Mouse (Mus musculus): ENCODE results near the gene Lamc2.
A peak's percentile ranks its signal among the peaks of the same experiment; 100 is the strongest.

The Lamc2 gene

GRCm38 (mm10) chr1:153185828-153186803 is at the start of gene Lamc2:
Lamc2 (minus strand) TSS chr1:153186447.
- peak; percentile 85 for DNase-seq

GRCm38 (mm10) chr1:153235576-153235975 is 49.3 kb upstream of the Lamc2 start:
- no peak for DNase-seq

- no peak for DNase-seq
Measured at GRCm38 (mm10) chr1:153231681-153232080, 45.4 kb upstream of the Lamc2 start.

GRCm38 (mm10) chr1:153227916-153228315 is 41.7 kb upstream of the Lamc2 start:
- DNase-seq: peak; percentile 72

DNA sequence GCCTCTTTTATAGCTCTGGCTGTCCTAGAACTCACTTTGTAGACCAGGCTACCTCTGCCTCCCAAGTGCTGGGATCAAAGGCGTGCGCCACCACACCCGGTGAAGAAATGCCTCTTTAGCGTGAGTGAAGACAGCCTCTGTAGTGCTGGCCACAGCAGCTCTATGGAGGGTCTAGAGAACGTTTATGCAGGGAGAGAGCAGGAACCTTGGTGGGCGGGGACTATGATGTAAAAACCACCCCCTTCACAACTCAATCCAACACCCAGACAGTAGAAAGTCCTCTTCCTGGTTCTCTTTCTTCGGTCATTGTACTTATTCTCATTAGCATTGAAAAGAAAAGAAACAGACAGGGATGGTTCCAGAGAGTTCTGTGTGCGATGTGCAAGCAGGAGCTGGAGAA is 40.8 kb upstream of the Lamc2 start:
- DNase-seq: peak; percentile 78

DNA sequence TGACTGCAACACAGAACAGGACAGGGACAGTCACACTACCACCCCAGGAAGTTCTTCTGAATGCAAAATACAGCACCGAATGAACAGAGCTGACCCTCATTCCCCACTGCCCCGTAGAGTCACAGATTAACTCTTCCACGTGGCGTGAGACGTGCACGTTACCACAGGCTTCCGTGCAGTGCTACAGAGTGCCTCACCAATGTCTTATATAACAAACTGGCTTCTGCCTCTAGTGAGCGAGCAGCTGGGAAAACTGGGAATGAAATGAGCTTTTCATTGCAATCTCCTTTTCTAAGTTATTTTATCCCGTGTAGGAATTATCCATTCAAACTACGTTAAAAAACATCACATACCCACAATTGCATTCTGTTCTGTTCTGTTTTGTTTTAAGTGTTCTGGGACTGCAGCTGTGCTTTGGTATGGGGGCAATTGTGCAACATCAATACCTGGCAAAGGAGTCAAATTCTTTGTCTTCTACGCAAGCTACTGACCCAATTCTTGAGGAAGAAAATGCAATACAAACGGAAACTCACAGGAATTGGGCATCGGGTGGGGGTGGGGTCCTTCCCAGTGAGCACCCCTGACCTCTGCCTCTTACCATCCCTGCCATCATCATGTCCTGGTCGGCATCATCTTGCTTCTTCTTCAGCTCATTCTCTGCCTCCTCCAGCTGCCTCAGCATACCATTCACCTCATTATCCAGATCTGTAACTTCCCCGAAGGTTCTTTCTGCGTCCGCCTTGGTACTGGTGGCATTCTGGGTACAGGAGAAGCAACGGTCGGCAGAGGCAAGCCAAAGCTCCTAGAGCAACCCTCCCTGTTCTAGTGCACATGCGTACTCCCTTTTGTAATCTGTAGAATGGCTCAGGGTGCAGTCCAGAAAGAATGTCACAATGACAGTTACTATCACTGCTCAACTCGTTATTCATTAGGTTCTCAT is 39.8 kb upstream of the Lamc2 start:
- DNase-seq: peak; percentile 96

- peak; percentile 96 for DNase-seq
Measured at GRCm38 (mm10) chr1:153224331-153224730, 38.1 kb upstream of the Lamc2 start.

DNA sequence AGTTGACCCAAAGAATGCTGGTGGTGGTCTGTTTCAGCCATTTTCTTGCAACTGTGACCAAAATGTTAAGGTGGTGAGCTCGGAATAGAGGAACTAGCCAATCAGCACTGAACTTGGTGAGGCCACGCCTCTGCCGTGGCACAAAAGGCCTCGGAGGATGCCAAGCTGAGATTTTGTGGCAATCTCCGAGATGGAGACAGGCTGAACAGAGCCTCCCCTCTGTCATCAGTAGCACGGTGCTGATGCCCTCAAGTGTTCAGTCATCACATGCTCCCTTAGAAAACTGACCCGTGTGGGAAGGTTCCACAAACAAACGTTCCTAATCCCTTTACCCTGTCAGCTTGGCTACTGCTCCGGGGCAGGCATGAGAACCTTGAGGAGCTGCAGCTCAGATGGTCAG is 33.1 kb upstream of the Lamc2 start:
- no peak for DNase-seq

DNA sequence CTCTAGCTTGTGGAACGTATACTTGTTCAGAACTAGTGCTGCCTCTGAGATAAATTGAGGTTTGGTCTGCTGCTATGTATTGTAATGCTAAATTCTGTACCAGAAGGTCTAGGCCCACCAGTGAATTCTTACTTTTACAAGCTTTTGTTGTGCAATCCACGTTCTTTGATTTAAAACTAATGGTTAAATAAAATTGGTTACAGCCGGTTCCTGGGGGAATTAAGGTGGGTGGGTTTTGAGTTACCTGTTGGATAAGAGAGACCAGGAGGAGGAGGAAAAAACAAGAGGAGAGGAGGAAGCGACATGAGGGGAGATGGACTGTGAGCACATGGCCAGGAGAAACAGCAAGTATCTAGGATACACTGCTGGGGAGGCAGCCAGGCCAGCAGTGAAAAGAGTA is 30.3 kb upstream of the Lamc2 start:
- no peak for DNase-seq

DNA sequence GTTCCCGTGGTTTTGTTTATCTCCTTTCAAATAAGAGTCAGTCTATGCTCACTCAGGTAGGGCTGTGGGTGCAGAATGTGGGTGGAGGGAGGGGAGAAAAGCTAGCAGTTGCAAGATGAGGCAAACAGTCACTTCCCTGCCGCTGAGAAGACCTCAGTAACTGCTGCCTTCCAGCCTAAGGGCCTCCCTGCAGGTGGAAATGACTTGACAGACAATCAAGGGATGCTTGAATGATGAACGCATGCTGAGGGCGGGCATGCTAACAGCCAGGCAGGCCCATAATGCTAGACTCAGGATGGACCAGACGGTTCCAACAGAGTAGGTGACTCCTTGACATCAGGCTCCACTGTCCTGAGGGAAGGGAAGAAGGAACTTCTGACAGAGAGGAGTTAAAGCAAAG is 29.4 kb upstream of the Lamc2 start:
- no peak for DNase-seq

DNA sequence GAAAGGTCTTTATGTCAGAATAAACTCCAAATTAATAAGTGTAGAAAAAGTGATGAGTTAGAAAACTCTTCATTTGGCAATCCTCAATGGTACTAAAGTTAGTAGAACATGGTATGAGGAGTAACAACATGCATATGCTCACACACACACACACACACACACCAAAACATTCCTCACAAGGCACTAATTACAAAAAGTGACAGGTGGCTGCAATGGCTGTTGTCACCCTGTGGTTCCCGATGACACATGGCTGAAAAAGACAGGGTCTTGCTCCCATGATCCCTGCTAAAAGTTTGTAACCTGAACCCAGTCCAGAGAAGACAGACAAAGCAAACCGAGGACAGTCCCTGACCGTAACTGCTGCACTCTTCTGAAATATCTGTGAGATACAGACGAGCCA is 24.7 kb upstream of the Lamc2 start:
- no peak for DNase-seq

DNA sequence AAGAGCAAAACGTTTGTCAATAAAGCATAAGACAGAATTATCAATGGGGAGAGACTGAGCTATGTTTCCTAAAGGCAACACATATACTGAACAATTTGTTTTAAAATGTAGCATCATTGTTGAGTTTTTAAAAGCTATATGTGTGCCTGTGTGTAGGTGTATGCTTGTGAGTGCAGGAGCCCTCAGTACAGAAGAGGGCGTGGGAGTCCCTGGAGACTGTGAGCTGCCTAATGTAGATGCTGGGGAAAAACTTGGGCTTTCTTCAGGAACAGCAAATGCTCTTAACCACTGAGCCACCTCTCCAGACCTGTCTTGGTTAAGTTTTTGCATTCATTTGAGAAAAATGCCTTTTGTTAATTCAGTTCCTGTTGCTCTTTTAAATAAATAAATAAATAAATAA is 24.0 kb upstream of the Lamc2 start:
- DNase-seq: no peak

GRCm38 (mm10) chr1:153202195-153202594 is 15.9 kb upstream of the Lamc2 start:
- peak; percentile 91 for DNase-seq

GRCm38 (mm10) chr1:153201448-153201847 is 15.2 kb upstream of the Lamc2 start:
- no peak for DNase-seq

- peak; percentile 80 for DNase-seq
Measured at GRCm38 (mm10) chr1:153197316-153197850, 11.1 kb upstream of the Lamc2 start.

DNA sequence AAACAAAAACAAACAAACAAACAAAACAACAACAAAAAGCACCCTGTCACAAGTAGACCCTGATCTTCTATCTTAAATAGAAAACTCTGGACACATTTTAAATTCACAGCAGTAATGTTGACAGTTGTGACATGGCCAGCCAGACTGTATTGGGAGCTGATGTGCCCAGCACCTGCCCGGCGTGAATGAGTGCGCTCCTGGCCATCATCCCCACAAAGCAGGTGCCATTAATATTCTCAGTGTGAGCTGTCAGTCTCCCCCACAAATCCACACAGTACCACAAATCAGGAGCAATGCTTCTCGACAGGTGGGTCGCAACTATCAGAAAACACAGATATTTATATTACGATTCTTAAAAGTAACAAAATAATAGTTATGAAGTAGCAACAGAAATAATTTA is 6.7 kb upstream of the Lamc2 start:
- peak; percentile 80 for DNase-seq

DNA sequence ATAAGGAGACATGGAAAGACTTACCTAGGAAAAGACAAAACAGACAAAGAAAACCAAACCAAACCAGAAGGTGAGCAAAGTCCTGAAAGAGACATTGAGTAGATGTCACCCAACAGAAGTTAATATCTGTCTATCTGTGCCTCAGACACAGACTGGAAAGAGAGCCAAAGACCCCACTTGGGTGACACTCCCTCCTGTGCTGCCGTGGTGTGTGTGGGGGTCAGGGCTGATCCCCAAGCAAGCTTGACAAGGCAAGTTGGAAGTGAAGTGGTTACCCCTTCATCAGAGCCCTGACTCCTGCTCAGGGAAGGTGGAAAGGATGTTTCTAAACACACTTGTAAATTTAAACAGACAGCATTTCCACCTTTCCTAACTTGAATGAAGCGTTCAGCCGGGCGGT is 6.1 kb upstream of the Lamc2 start:
- peak; percentile 51 for DNase-seq

DNA sequence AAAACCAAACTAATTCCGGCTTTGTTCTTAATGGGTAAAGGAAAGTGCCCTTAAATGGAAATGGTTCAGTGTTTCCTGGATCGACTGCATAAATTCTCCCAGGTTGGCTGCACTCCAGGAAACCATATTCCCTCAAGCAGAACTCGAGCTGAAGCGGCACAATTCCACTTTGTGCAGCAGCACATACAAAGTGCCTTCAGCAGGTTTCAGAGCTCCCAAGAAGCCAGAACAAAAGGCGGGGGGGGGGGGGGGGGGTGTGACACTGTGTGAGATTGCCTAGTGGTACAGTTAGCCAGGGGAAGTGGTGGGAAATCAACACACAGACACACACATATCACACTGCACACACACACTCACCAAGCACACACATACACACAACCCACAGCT is 5.7 kb upstream of the Lamc2 start:
- peak; percentile 85 for DNase-seq

DNA sequence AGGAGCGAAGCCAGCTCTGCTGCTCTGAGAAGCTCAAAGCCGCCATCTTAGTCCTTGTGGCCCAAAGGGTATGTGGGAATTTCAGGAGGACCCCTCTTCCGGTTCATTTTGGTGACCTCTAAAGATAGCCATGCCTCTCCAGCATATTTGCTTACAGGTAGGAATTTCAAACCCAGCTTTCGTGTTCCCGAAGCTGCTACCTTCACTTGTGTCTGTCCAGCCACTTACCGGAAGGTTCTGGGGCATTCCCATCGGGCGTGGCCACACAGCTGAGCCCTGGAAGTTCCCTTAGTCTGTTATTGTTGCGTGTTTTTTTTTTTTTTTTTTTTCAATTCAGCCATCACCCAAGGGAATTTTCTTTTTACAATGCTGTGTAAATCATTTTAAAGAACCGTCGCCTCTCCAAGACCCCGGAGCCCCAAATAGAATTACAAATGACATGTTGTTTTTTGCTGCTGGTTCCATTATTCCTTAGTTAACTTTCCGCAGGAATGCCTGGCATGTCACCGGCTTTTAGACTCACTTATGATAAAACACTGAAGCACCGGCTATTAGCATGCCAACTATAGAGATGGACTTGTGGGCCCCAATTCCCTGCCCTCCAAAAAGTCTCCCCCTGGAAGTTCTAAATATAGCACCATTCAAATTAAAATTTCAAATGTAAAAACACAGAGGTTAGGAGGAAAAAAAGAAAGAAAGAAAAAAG is 5.1 kb upstream of the Lamc2 start:
- peak; percentile 93 for DNase-seq

DNA sequence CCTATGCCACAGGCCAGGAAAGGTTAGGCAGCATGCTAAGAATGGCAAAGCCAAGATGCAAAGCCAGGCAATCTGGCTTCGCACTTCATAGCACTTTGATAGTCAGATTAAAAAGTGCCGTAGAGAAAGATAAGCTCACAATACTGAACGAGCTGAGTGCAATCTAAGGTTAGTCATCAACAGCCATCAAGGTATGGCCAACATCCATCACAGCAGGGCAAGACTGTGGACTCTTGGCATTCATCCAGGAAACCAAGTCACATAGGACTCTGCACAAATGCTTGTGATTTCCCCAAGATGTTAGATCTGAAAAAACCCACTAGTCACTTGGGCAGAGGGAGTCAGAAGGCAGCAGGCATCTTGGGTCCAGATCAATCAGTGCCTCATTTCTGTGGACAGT is 1.8 kb upstream of the Lamc2 start:
- DNase-seq: peak; percentile 84

- DNase-seq: peak; percentile 93
Measured at GRCm38 (mm10) chr1:153180586-153181289, 5.5 kb downstream of the Lamc2 start.

DNA sequence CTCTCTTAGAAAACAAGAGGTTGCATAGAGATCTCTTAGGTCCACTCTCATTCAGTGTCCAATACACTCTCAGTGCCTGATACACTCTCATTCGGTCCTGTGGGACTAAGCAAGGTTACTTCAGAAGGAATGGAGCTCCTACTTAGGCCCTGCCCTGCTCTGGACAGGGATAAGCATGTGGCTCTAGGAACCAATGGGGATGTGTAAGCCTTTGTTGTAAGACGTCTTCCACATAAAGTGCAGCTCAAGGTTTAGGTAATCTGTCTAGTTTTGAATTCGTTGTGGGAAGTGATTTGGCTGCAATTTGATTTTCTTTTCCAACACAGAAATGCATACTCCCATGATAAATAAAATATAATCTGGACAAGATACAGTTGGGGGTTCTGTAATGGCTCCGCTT is 6.1 kb downstream of the Lamc2 start:
- no peak for DNase-seq

All from heart, adult 11 months (tissue).